ENCODE assay signal across 8 mouse cellular contexts in genomic region chr4:149587596-149588168, GRCm38 (mm10). TPM values are rescaled to one million over a fixed set of nuclear protein-coding genes. Genes with fewer than 3 reads are reported as not detected.
A peak's percentile ranks its signal among the peaks of the same experiment; 100 is the strongest.
DNase-seq lines count a peak whose midpoint lies in the region; ATAC-seq and TF ChIP-seq lines count a peak whose summit lies in the region.

No protein-coding gene starts in this region.

- H3K4me1 ChIP-seq in embryonic facial prominence, embryonic 12.5 days = peaks cover 15% of the 10 kb centered on the region
- peaks cover 14% of the 10 kb centered on the region for H3K4me1 ChIP-seq in hindbrain, embryonic 16.5 days (ENCODE audit: control insufficient read depth, insufficient read depth, low read depth, low read length)
- peaks cover 31% of the 10 kb centered on the region for H3K4me1 ChIP-seq in midbrain, embryonic 15.5 days

- DNase-seq in layer of hippocampus, adult 2 months (ENCODE audit: low spot score in 2 of 2) = no peak
- no peak for DNase-seq in layer of hippocampus, adult 9-11 months
- DNase-seq in urinary bladder, adult 18-20 months (ENCODE audit: low spot score in 2 of 2) = no peak
- no peak for DNase-seq in spleen, postnatal 36 days (ENCODE audit: low spot score in 2 of 2)
- no peak for DNase-seq in urinary bladder, postnatal 14 days (ENCODE audit: low spot score)

- no peak for TF ChIP-seq CTCF in layer of hippocampus, adult 2 months (conservative IDR thresholded peaks at IDR 0.05)

- H3K4me2 ChIP-seq in embryonic facial prominence, embryonic 12.5 days (replicated peaks) = peak overlapping the region; percentile 96
- H3K4me2 ChIP-seq in hindbrain, embryonic 16.5 days (ENCODE audit: low read length) = peak overlapping the region; percentile 90
- H3K4me2 ChIP-seq in midbrain, embryonic 15.5 days = peak overlapping the region; percentile 93

- H3K27me3 ChIP-seq in embryonic facial prominence, embryonic 12.5 days = peaks cover 27% of the 10 kb centered on the region
- H3K27me3 ChIP-seq in hindbrain, embryonic 16.5 days (replicated peaks; ENCODE audit: control insufficient read depth, insufficient read depth, low read length) = no peaks in the 10 kb centered on the region
- H3K27me3 ChIP-seq in midbrain, embryonic 15.5 days (replicated peaks) = 0 out of 2 replicates have a peak, but pooled peaks cover 4% of the 10 kb centered on the region

- no peak; the same call in 1 of the 2 replicates for ATAC-seq in embryonic facial prominence, embryonic 12.5 days (ENCODE audit: insufficient number of reproducible peaks, insufficient read depth, low FRiP score, low TSS enrichment)
- peak; percentile 32; the same call in 1 of the 2 replicates for ATAC-seq in hindbrain, embryonic 16.5 days
- ATAC-seq in midbrain, embryonic 15.5 days (replicated peaks) = peak; percentile 27

- no peaks in the 10 kb centered on the region for H3K9me3 ChIP-seq in embryonic facial prominence, embryonic 12.5 days
- no peaks in the 10 kb centered on the region for H3K9me3 ChIP-seq in hindbrain, embryonic 16.5 days (ENCODE audit: control insufficient read depth, low read length)
- no peaks in the 10 kb centered on the region for H3K9me3 ChIP-seq in midbrain, embryonic 15.5 days

- H3K4me3 ChIP-seq in layer of hippocampus, adult 2 months = peak overlapping the region; percentile 90
- H3K4me3 ChIP-seq in embryonic facial prominence, embryonic 12.5 days = peak overlapping the region; percentile 89
- H3K4me3 ChIP-seq in hindbrain, embryonic 16.5 days (ENCODE audit: low read length) = peak overlapping the region; percentile 96
- peak overlapping the region; percentile 96 for H3K4me3 ChIP-seq in midbrain, embryonic 15.5 days

- no peaks in the 10 kb centered on the region for H3K36me3 ChIP-seq in embryonic facial prominence, embryonic 12.5 days
- H3K36me3 ChIP-seq in hindbrain, embryonic 16.5 days (ENCODE audit: control insufficient read depth, insufficient read depth, low read length) = no peaks in the 10 kb centered on the region
- H3K36me3 ChIP-seq in midbrain, embryonic 15.5 days (replicated peaks) = no peaks in the 10 kb centered on the region

- H3K27ac ChIP-seq in layer of hippocampus, adult 2 months = peak overlapping the region; percentile 95
- H3K27ac ChIP-seq in embryonic facial prominence, embryonic 12.5 days = no peak overlapping the region
- H3K27ac ChIP-seq in hindbrain, embryonic 16.5 days (ENCODE audit: low read depth, low read length) = peak overlapping the region; percentile 90
- H3K27ac ChIP-seq in midbrain, embryonic 15.5 days = peak overlapping the region; percentile 88

- WGBS in embryonic facial prominence, embryonic 12.5 days = 3% methylated on average over 24 of the region's 24 CpGs
- 3% methylated on average over 24 of the region's 24 CpGs for WGBS in hindbrain, embryonic 16.5 days
- 3% methylated on average over 24 of the region's 24 CpGs for WGBS in midbrain, embryonic 15.5 days

- peak overlapping the region; percentile 90 for H3K9ac ChIP-seq in embryonic facial prominence, embryonic 12.5 days
- H3K9ac ChIP-seq in hindbrain, embryonic 16.5 days (ENCODE audit: low read depth, low read length) = peak overlapping the region; percentile 96
- H3K9ac ChIP-seq in midbrain, embryonic 15.5 days = peak overlapping the region; percentile 94

RNA-seq across cellular contexts. Expression of gene Clstn1, which starts 1.4 kb away (rescaled TPM):
- total RNA-seq in layer of hippocampus, adult 2 months (2021) = 100 to 1,000 TPM; 748 to 817 TPM
- polyA plus RNA-seq in embryonic facial prominence, embryonic 12.5 days (2016; fragmentation: Nextera tagmentation; extraction: Ambion mirVana) = 68.1 and 75.7 TPM in 2 replicates
- 60.4 and 66.6 TPM in 2 replicates for polyA plus RNA-seq in hindbrain, embryonic 16.5 days (2015; fragmentation: Nextera tagmentation; extraction: Ambion mirVana)
- polyA plus RNA-seq in midbrain, embryonic 15.5 days (2015; fragmentation: Nextera tagmentation; extraction: Ambion mirVana) = 163 and 164 TPM in 2 replicates
